Mouse (Mus musculus) large intestine, adult 2 months (tissue): ENCODE measurements around the gene Gm28729. TPM values are rescaled to one million over a fixed set of nuclear protein-coding genes. Genes with fewer than 3 reads are reported as not detected.
"Not testable (repeated sequence)": the region's sequence is repeated elsewhere in the genome, so short reads cannot be mapped to it uniquely, and the experiment has no call there.

Source experiments
- DNase-seq: peaks from one replicate; pipeline ENCODE4 v3.0.0-alpha.2; 2012; ENCODE audit warnings: low read depth, low spot score
- WGBS: fragments of 180-500 bp; shearing (Covaris S2); methylation state at CpG from one replicate; pipeline ENCODE4 v1.1.7; 2018; 5-methylcytosine and 5-hydroxymethylcytosine counted together
- polyA plus RNA-seq: library from polyadenylated mRNA; depleted of rRNA; stranded (reverse); fragments of >200 nt; gene quantifications from 2 replicates; pipeline ENCODE4 v1.2.3, GENCODE M21; 2012

The Gm28729 gene
- polyA plus RNA-seq, 1 experiment, result 0.22 TPM

GRCm38 (mm10) chr9:96529961-96530673, 5.1 kb upstream of the Gm28729 start:
- 59% methylated on average over 10 of the region's 10 CpGs for WGBS
- no peak for DNase-seq

GRCm38 (mm10) chr9:96526011-96526410, 947 bp upstream of the Gm28729 start:
- WGBS, result 91% methylated on average over 4 of the region's 4 CpGs
- no peak for DNase-seq

GRCm38 (mm10) chr9:96523148-96523547, 1.9 kb downstream of the Gm28729 start:
- 89% methylated on average over 5 of the region's 5 CpGs for WGBS

GRCm38 (mm10) chr9:96521574-96521973, 3.5 kb downstream of the Gm28729 start:
- 67% methylated on average over 2 of the region's 2 CpGs for WGBS
- DNase-seq, result not testable (repeated sequence)

More at GRCm38 (mm10) chr9:96523148-96523547, 1.9 kb downstream of the Gm28729 start:
- DNase-seq, result no peak

GRCm38 (mm10) chr9:96517429-96517828, 7.6 kb downstream of the Gm28729 start:
- no peak for DNase-seq
- WGBS, result 26% methylated on average over 4 of the region's 4 CpGs

GRCm38 (mm10) chr9:96516806-96517205, 8.3 kb downstream of the Gm28729 start:
- WGBS, result 58% methylated on average over 3 of the region's 3 CpGs

GRCm38 (mm10) chr9:96515737-96516136, 9.3 kb downstream of the Gm28729 start:
- 68% methylated on average over 5 of the region's 5 CpGs for WGBS
- DNase-seq, result no peak

More at GRCm38 (mm10) chr9:96516806-96517205, 8.3 kb downstream of the Gm28729 start:
- no peak for DNase-seq

- DNase-seq, result no peak
- WGBS, result 83% methylated on average over 5 of the region's 5 CpGs
These were observed 10.8 kb downstream of the Gm28729 start for GRCm38 (mm10) chr9:96514278-96514677.

- DNase-seq, result no peak
- WGBS, result 42% methylated on average over 10 of the region's 10 CpGs
These were observed 19.0 kb downstream of the Gm28729 start for GRCm38 (mm10) chr9:96506011-96506498.

- no peak for DNase-seq
- whole genome bisulfite sequencing, result 88% methylated on average over 4 of the region's 4 CpGs
These were observed 19.9 kb downstream of the Gm28729 start for GRCm38 (mm10) chr9:96505156-96505555.

- DNase-seq, result no peak
- 86% methylated on average over 17 of the region's 17 CpGs for WGBS
These were observed 20.8 kb downstream of the Gm28729 start for GRCm38 (mm10) chr9:96504116-96504895.

GRCm38 (mm10) chr9:96502856-96503610, 22.0 kb downstream of the Gm28729 start:
- WGBS, result 60% methylated on average over 6 of the region's 6 CpGs
- no peak for DNase-seq

GRCm38 (mm10) chr9:96501217-96501616, 23.8 kb downstream of the Gm28729 start:
- DNase-seq, result no peak
- WGBS, result 51% methylated on average over 7 of the region's 7 CpGs

GRCm38 (mm10) chr9:96493212-96493611, 31.9 kb downstream of the Gm28729 start:
- no peak for DNase-seq
- WGBS, result 16% methylated on average over 3 of the region's 3 CpGs

- no peak for DNase-seq
- 50% methylated on average over 12 of the region's 12 CpGs for WGBS
These were observed 33.3 kb downstream of the Gm28729 start for GRCm38 (mm10) chr9:96491810-96492209.

GRCm38 (mm10) chr9:96487869-96488268, 37.2 kb downstream of the Gm28729 start:
- not testable (repeated sequence) for DNase-seq
- 91% methylated on average over 5 of the region's 5 CpGs for WGBS

- WGBS, result 41% methylated on average over 2 of the region's 2 CpGs
These were observed 41.4 kb downstream of the Gm28729 start for GRCm38 (mm10) chr9:96483648-96484047.

GRCm38 (mm10) chr9:96483028-96483427, 42.0 kb downstream of the Gm28729 start:
- no peak for DNase-seq
- 59% methylated on average over 3 of the region's 3 CpGs for WGBS

More at GRCm38 (mm10) chr9:96483648-96484047, 41.4 kb downstream of the Gm28729 start:
- no peak for DNase-seq

GRCm38 (mm10) chr9:96478071-96478888, 46.8 kb downstream of the Gm28729 start, which contains the start of gene Rnf7:
Rnf7 (minus strand) TSS chr9:96478675.
- DNase-seq, result peak; percentile 78
- under 1% methylated on average over 74 of the region's 74 CpGs for WGBS
